Mouse (Mus musculus): ENCODE measurements at regions not wholly inside any gene's neighbourhood (a gene's known extent, or its start where the extent isn't known, plus 50 kb on each side); places are given as distances from the start of the nearest gene placed in this dataset.

- no peak overlapping the region for H3K9ac ChIP-seq (replicated peaks; ENCODE audit: low read length, poor library complexity, severe bottlenecking)
- no peaks in the 10 kb centered on the region for H3K36me3 ChIP-seq (ENCODE audit: insufficient read depth, low read length)
- H3K27me3 ChIP-seq (ENCODE audit: insufficient read depth, low read length) = no peaks in the 10 kb centered on the region
- DNase-seq (ENCODE audit: low spot score) (no peak), ATAC-seq (ENCODE audit: low FRiP score) (peak; percentile 39; the same call in 1 of the 2 replicates)
- no peak overlapping the region for H3K27ac ChIP-seq (ENCODE audit: low read depth, low read length)
- no peaks in the 10 kb centered on the region for H3K4me1 ChIP-seq (ENCODE audit: insufficient read depth, low read length)
- H3K9me3 ChIP-seq (ENCODE audit: low read length) = peaks cover 50% of the 10 kb centered on the region
- WGBS = 69% methylated on average over 3 of the region's 3 CpGs
- no peak overlapping the region for H3K4me2 ChIP-seq (ENCODE audit: low read depth, low read length, poor library complexity, severe bottlenecking)
- TF ChIP-seq CTCF (IDR thresholded peaks at IDR 0.05) = no peak
- no peak overlapping the region for H3K4me3 ChIP-seq (ENCODE audit: low read depth, low read length)
Measured at GRCm38 (mm10) chr16:3231566-3231965, 359.3 kb upstream of the Olfr161 start.

- Histone ChIP-seq H3K27ac (ENCODE audit: low read depth, low read length) (no peak overlapping the region), H3K4me2 (ENCODE audit: low read depth, low read length, poor library complexity, severe bottlenecking) (no peak overlapping the region), H3K4me3 (ENCODE audit: low read depth, low read length) (no peak overlapping the region), H3K36me3 (ENCODE audit: insufficient read depth, low read length) (no peaks in the 10 kb centered on the region), H3K9me3 (ENCODE audit: low read length) (peaks cover 56% of the 10 kb centered on the region), H3K27me3 (ENCODE audit: insufficient read depth, low read length) (no peaks in the 10 kb centered on the region), H3K9ac (replicated peaks; ENCODE audit: low read length, poor library complexity, severe bottlenecking) (no peak overlapping the region), H3K4me1 (ENCODE audit: insufficient read depth, low read length) (no peaks in the 10 kb centered on the region)
- DNase-seq (ENCODE audit: low spot score) (no peak), ATAC-seq (ENCODE audit: low FRiP score) (no peak)
- TF ChIP-seq CTCF (IDR thresholded peaks at IDR 0.05) = no peak
- WGBS = 54% methylated on average over 2 of the region's 2 CpGs
Measured at GRCm38 (mm10) chr16:3232610-3233009, 358.2 kb upstream of the Olfr161 start.

GRCm38 (mm10) chr16:3234063-3234462, 356.8 kb upstream of the Olfr161 start:
- no peaks in the 10 kb centered on the region for H3K36me3 ChIP-seq (ENCODE audit: insufficient read depth, low read length)
- no peak overlapping the region for H3K4me3 ChIP-seq (ENCODE audit: low read depth, low read length)
- ATAC-seq (ENCODE audit: low FRiP score) = peak; percentile 35; the same call in 1 of the 2 replicates

GRCm38 (mm10) chr16:3240982-3241719, 349.7 kb upstream of the Olfr161 start:
- H3K4me3 ChIP-seq (ENCODE audit: low read depth, low read length) = no peak overlapping the region
- H3K27ac ChIP-seq (ENCODE audit: low read depth, low read length) = no peak overlapping the region
- no peak for DNase-seq (ENCODE audit: low spot score)
- 63% methylated on average over 5 of the region's 5 CpGs for WGBS
- H3K36me3 ChIP-seq (ENCODE audit: insufficient read depth, low read length) = no peaks in the 10 kb centered on the region
- TF ChIP-seq CTCF (IDR thresholded peaks at IDR 0.05) = no peak
- H3K9ac ChIP-seq (replicated peaks; ENCODE audit: low read length, poor library complexity, severe bottlenecking) = no peak overlapping the region
- H3K4me1 ChIP-seq (ENCODE audit: insufficient read depth, low read length) = no peaks in the 10 kb centered on the region
- H3K27me3 ChIP-seq (ENCODE audit: insufficient read depth, low read length) = no peaks in the 10 kb centered on the region
- H3K4me2 ChIP-seq (ENCODE audit: low read depth, low read length, poor library complexity, severe bottlenecking) = no peak overlapping the region
- ATAC-seq (ENCODE audit: low FRiP score) = 0 out of 2 replicates have a peak, but pooled peaks have one; percentile 10
- H3K9me3 ChIP-seq (ENCODE audit: low read length) = peaks cover 54% of the 10 kb centered on the region

More at GRCm38 (mm10) chr16:3234063-3234462, 356.8 kb upstream of the Olfr161 start:
- no peak overlapping the region for H3K27ac ChIP-seq (ENCODE audit: low read depth, low read length)
- DNase-seq (ENCODE audit: low spot score) = no peak
- peaks cover 66% of the 10 kb centered on the region for H3K9me3 ChIP-seq (ENCODE audit: low read length)
- no peaks in the 10 kb centered on the region for H3K27me3 ChIP-seq (ENCODE audit: insufficient read depth, low read length)
- WGBS = 53% methylated on average over 2 of the region's 2 CpGs
- no peak for TF ChIP-seq CTCF (IDR thresholded peaks at IDR 0.05)
- no peak overlapping the region for H3K4me2 ChIP-seq (ENCODE audit: low read depth, low read length, poor library complexity, severe bottlenecking)
- no peak overlapping the region for H3K9ac ChIP-seq (replicated peaks; ENCODE audit: low read length, poor library complexity, severe bottlenecking)
- no peaks in the 10 kb centered on the region for H3K4me1 ChIP-seq (ENCODE audit: insufficient read depth, low read length)

GRCm38 (mm10) chr16:3241939-3242338, 348.9 kb upstream of the Olfr161 start:
- Histone ChIP-seq H3K27ac (ENCODE audit: low read depth, low read length) (no peak overlapping the region), H3K9ac (replicated peaks; ENCODE audit: low read length, poor library complexity, severe bottlenecking) (no peak overlapping the region), H3K4me1 (ENCODE audit: insufficient read depth, low read length) (no peaks in the 10 kb centered on the region), H3K4me2 (ENCODE audit: low read depth, low read length, poor library complexity, severe bottlenecking) (no peak overlapping the region), H3K9me3 (ENCODE audit: low read length) (peaks cover 51% of the 10 kb centered on the region), H3K27me3 (ENCODE audit: insufficient read depth, low read length) (no peaks in the 10 kb centered on the region), H3K4me3 (ENCODE audit: low read depth, low read length) (no peak overlapping the region), H3K36me3 (ENCODE audit: insufficient read depth, low read length) (no peaks in the 10 kb centered on the region)
- DNase-seq (ENCODE audit: low spot score) (no peak), ATAC-seq (ENCODE audit: low FRiP score) (no peak)
- WGBS = 68% methylated on average over 1 of the region's 1 CpGs
- TF ChIP-seq CTCF (IDR thresholded peaks at IDR 0.05) = no peak

GRCm38 (mm10) chr16:3246422-3246821, 344.4 kb upstream of the Olfr161 start:
- Histone ChIP-seq H3K4me3 (ENCODE audit: low read depth, low read length) (no peak overlapping the region), H3K9me3 (ENCODE audit: low read length) (peaks cover 28% of the 10 kb centered on the region)
- ATAC-seq (ENCODE audit: low FRiP score) = no peak

More at GRCm38 (mm10) chr16:3246422-3246821, 344.4 kb upstream of the Olfr161 start:
- no peak for DNase-seq (ENCODE audit: low spot score)
- Histone ChIP-seq H3K4me2 (ENCODE audit: low read depth, low read length, poor library complexity, severe bottlenecking) (no peak overlapping the region), H3K27ac (ENCODE audit: low read depth, low read length) (no peak overlapping the region), H3K36me3 (ENCODE audit: insufficient read depth, low read length) (no peaks in the 10 kb centered on the region), H3K9ac (replicated peaks; ENCODE audit: low read length, poor library complexity, severe bottlenecking) (no peak overlapping the region), H3K4me1 (ENCODE audit: insufficient read depth, low read length) (no peaks in the 10 kb centered on the region), H3K27me3 (ENCODE audit: insufficient read depth, low read length) (no peaks in the 10 kb centered on the region)
- no peak for TF ChIP-seq CTCF (IDR thresholded peaks at IDR 0.05)
